Mouse (Mus musculus) subcutaneous adipose tissue, adult 2 months (tissue): Measurements from ENCODE around the gene Baat. TPM values are rescaled to one million over a fixed set of nuclear protein-coding genes. Genes with fewer than 3 reads are reported as not detected.

Experiments
- polyA plus RNA-seq: library from polyadenylated mRNA; depleted of rRNA; stranded (reverse); fragments of >200 nt; gene quantifications from 2 replicates; pipeline ENCODE4 v1.2.3, GENCODE M21; 2012; ENCODE audit warnings: low replicate concordance; rRNA removed

The Baat gene
- polyA plus RNA-seq: 0.09 TPM in 1 of 2 replicates, not detected in the other

GRCm38 (mm10) chr4:49506386-49506785 lies at the start of gene Baat:
Gene Baat, minus strand, starts transcription at chr4:49506557.

DNA sequence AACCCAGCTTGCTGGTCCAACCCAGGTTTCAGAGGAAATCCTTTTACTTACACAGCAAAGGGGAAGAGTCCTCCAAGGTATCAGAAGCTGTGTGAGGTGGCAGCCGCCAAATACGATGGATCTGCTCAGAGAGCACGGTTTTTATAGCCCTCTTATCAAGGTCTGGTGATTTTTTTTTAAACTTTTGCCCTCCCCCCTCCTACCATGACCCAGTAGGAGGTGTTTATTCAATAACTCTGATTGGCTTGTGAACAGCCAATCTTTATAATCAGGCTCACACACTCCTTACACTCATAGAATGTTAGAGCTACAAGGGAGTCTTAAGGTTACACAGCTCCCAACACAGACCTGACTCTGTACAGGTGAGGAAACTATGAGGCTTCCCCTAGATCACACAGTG lies 43.0 kb upstream of the Baat start, which contains the start of gene Aldob:
Gene Aldob, minus strand, starts transcription at position 164 of the 400 bp plus-strand sequence.

GRCm38 (mm10) chr4:49520572-49521340 lies 14.4 kb upstream of the Baat start, which contains the start of the genes Mrpl50 and Zfp189:
Gene Mrpl50, minus strand, starts transcription at chr4:49521093.
Gene Zfp189, plus strand, starts transcription at chr4:49521176.

DNA sequence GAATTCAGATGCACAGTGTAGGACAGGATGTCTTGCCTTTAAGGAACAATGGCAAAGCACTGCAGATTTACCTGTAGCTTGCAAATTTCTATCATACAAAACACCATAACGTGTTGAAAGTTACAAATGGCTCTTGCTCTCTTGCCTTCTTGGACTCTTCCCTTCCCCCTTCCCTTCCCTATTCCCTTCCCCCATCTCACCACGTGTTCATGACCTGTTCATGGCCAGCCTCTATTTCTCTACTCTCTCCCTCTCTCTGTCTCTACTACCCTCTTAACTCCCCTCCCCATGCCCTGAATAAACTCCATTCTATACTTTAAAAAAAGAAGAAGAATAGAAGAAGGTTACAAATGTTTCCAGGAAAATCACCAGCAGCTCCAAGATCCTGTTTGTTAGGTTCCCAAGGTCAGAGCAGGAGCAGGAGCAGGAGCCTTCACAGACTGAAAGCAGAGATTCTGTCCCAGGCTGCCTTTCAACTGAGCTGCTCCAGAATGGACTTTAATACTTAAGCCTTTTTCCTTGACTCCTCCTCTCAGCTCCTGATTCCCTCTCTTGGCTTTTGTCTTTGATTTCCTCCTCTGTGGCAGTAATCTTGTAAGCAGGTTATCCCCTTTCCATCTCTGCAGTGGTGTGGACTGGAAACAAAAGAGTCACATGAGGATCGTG lies 32.8 kb downstream of the Baat start, which contains the start of gene Acnat1:
Gene Acnat1, minus strand, starts transcription at position 478 of the 666 bp plus-strand sequence.

Other genes starting within 250 kb of the Baat start
- 0.14 TPM in 1 of 2 replicates, not detected in the other for gene Acnat2, start 98.4 kb downstream of the Baat start, polyA plus RNA-seq
- gene Acnat1, start 32.6 kb downstream of the Baat start, polyA plus RNA-seq: 0.28 TPM in 1 of 2 replicates, not detected in the other
- gene Mrpl50, start 14.5 kb upstream of the Baat start, polyA plus RNA-seq: 7.6 and 7.9 TPM in 2 replicates
- gene Zfp189, start 14.6 kb upstream of the Baat start, polyA plus RNA-seq: 1.2 and 1.8 TPM in 2 replicates
- 0.11 and 0.45 TPM in 2 replicates for gene Aldob, start 43.0 kb upstream of the Baat start, polyA plus RNA-seq
- 9.5 and 21.0 TPM in 2 replicates for gene Tmem246, start 91.3 kb upstream of the Baat start, polyA plus RNA-seq
- 13.6 and 27.1 TPM in 2 replicates for gene Rnf20, start 125.4 kb upstream of the Baat start, polyA plus RNA-seq
- gene Ppp3r2, start 175.5 kb upstream of the Baat start, polyA plus RNA-seq: not detected in 2 replicates